Mouse (Mus musculus): Measurements from ENCODE around the gene Nrcam.

Nrcam gene

GRCm38 (mm10) chr12:44602269-44602957, 273.7 kb downstream of the Nrcam start:
- DNase-seq (ENCODE audit: extremely low spot score, low spot score): peak; percentile 16

DNA sequence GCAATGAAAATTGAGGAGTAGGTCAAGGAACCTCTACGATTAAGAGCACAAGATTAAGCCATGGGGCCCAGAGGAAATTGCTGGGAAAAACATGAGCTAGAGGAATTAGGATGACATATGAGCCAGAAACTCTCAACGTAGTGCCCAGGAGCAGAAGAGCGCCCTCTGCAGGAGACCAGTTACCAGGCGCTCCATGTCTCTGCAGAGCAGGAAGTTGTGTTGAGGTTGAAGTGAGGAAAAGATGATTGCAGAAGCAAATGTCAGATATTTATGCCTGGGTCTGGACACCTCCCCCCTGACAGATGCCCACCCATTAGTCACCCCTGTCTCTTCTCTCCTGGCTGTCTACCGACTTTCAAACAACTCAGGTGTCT, 274.3 kb downstream of the Nrcam start:
- DNase-seq (ENCODE audit: extremely low spot score, low spot score): no peak

- no peak for DNase-seq (ENCODE audit: extremely low spot score, low spot score)
Measured at GRCm38 (mm10) chr12:44617001-44617421, 288.3 kb downstream of the Nrcam start.

- DNase-seq (ENCODE audit: extremely low spot score, low spot score): no peak
Measured at GRCm38 (mm10) chr12:44617488-44617887, 288.8 kb downstream of the Nrcam start.

GRCm38 (mm10) chr12:44639341-44639921, 310.7 kb downstream of the Nrcam start:
- no peak for DNase-seq (ENCODE audit: extremely low spot score, low spot score)

DNA sequence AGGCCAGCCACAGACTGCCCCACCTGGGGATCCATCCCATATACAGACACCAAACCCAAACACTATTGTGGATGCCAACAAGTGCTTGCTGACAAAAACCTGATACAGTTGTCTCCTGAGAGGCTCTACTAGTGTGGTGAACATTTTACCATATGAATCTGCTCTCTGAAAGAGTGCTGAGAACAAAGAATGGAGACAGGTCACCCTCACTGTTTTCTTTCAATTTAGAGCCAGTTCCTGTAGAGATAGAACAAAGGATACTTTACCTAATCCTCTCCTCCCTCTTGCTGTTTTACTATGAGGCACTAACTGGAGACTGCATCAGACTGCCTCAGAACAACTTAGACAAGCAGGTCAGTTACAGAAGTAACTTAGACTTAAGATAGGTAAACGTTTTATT, 311.9 kb downstream of the Nrcam start:
- no peak for DNase-seq (ENCODE audit: extremely low spot score, low spot score)

All from neural tube, embryonic 10.5 days (tissue).